Mouse (Mus musculus): ENCODE data around the gene Suds3. TPM values are rescaled to one million over a fixed set of nuclear protein-coding genes. Genes with fewer than 3 reads are reported as not detected.

Suds3 gene
- total RNA-seq (2021), result 100 to 1,000 TPM; 112 to 130 TPM
- long read RNA-seq, experiment 1, partial matches to known transcripts, result 7 of 93 reads
- long read RNA-seq, experiment 1, other reads (novel, unspliced or antisense), result 86 of 93 reads
- long read RNA-seq, experiment 2, partial matches to known transcripts, result 9 of 127 reads
- long read RNA-seq, experiment 2, other reads (novel, unspliced or antisense), result 118 of 127 reads

DNA sequence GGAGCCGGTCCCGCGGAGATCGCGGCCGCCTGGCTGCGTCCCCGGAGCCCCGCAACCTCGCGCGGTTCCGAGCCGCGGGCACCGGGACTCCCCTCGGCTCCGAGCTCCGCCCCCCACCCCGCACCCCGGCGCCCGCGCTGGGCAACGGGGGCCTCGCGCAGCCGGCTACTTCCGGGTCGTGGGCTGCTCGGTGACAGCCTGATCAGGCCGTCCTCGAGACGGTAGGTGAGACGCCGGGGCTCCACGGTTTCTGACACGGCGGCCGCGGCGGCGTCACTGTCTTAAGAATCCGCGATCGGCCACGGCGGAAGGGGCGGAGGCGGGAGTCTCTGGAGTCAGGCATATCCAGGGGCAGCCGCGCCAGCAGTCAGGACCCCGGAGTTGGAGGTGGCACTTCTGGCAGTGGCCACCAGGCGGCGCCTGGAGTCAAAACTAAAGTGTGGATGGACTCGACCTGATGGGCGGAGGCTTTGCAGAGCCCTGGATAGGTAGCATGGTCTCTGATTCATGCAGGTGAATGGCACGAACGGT lies at the start of gene Suds3:
Gene Suds3, minus strand, starts transcription at position 278 of the 531 bp plus-strand sequence.
- Histone ChIP-seq H3K27ac (peak within 1 kb of the TSS; percentile 100), H3K4me3 (peak within 1 kb of the TSS; percentile 95)
- DNase-seq (ENCODE audit: low spot score in 2 of 2), result peak; percentile 95 to 99
- TF ChIP-seq CTCF (conservative IDR thresholded peaks at IDR 0.05), result peak; percentile 99

DNA sequence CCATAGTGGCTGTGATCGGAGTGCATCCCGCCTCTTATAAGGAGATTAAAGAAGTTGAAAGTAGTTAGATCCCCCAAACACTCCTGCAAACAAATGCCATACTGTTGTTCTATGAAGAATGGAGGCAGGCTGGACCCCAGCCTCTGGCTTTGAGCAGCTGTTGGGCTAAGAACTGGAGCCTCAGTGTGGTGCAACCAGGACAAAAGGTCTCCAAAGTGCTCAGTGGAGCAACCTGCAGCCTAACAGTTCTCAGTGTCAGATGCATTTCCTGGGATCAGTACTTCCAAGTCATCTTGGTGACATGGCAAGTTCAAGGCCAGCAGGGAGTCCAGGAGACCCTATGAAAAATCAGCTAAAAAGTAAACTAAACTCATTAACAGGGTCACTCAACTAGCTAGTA lies 49.0 kb upstream of the Suds3 start:
- DNase-seq (ENCODE audit: low spot score in 2 of 2), result no peak
- H3K27ac ChIP-seq, result no peak overlapping the region
- TF ChIP-seq CTCF (conservative IDR thresholded peaks at IDR 0.05), result no peak
- H3K4me3 ChIP-seq, result no peak overlapping the region

DNA sequence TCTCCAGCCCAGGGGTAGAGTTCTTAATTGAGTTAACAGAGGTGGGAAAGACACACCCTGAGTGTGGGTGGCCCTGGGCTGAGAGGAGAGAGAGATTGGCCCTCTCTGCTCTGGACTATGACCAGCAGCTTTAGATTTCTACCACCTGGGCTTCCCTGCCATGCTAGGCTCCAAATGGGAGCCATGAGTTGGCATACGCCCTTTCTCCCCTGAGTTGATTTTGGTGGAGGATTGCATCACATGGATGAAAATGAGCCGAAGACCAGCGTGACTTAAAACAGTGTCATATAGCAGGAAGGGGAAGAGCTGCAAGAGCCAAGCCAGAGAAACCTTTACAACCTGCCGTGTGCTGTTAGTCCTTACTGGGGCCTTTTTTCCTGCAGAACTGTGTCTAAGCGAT lies 48.6 kb upstream of the Suds3 start:
- no peak for TF ChIP-seq CTCF (conservative IDR thresholded peaks at IDR 0.05)
- DNase-seq (ENCODE audit: low spot score in 2 of 2), result no peak
- H3K4me3 ChIP-seq, result no peak overlapping the region
- H3K27ac ChIP-seq, result no peak overlapping the region

DNA sequence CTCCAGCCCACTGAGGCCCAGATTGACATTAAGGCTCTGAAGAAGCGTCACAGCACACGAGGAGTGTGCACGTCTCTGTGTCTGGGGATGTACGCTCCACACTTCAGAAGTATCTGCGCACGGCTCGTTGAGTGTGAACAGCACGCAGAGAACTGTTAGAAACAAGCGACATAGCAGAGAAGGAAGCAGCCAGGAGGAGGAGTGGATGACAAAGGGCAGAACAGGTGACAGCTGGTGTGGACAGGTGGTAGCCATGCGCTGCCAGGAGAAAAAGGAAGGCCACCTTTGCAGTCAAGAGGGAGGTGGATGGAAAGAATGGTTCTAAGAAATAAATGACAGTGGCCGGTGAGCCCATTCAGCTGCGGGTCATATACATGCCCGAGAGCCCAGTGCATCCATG lies 47.9 kb upstream of the Suds3 start:
- DNase-seq (ENCODE audit: low spot score in 2 of 2), result no peak
- Histone ChIP-seq H3K4me3 (no peak overlapping the region), H3K27ac (no peak overlapping the region)
- TF ChIP-seq CTCF (conservative IDR thresholded peaks at IDR 0.05), result no peak

DNA sequence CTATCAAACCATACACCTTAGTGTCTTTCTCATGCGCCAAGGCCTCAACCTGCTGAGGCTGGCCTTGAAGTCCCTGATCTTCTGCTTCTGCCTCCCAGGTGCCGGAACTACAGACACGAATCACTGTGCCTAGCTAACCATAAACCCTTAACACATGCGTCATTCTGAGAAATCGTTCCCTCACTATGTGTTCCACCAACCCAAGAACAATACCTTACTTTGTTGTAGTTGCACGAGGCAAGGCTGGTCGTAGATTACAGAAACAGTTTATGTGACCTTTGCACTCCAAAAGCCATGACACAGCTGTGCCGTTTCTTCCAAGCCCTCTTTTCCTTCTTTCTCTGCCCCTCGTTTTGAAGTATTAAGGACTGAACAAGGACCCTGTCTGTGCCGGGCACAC lies 44.6 kb upstream of the Suds3 start:
- no peak for TF ChIP-seq CTCF (conservative IDR thresholded peaks at IDR 0.05)
- Histone ChIP-seq H3K27ac (no peak overlapping the region), H3K4me3 (no peak overlapping the region)
- DNase-seq (ENCODE audit: low spot score in 2 of 2), result no peak

DNA sequence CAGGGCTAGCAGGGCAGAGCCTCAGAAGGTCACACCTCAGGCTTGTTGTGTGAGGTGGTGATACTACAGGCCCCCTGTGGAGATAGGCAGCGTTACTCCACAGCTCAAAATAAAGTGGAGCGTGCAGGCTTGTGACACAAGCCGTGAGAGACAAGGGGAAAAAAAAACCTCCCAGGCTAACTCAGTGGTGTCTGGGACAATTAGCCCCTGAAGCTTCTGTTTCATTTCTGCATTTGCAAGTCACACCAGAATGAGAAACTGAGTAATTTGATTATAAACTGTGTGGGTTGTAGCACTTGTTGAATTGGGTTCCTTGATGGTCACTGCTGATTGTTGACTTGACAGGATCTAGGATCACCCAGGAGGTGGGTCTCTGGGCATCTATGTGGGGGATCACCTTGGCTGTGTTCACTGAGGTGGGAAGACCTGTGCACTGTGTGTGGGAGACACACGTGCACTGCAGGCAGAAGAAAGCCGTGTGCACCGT lies 43.9 kb upstream of the Suds3 start:
- H3K27ac ChIP-seq, result no peak overlapping the region
- DNase-seq (ENCODE audit: low spot score in 2 of 2), result no peak
- no peak for TF ChIP-seq CTCF (conservative IDR thresholded peaks at IDR 0.05)
- no peak overlapping the region for H3K4me3 ChIP-seq

DNA sequence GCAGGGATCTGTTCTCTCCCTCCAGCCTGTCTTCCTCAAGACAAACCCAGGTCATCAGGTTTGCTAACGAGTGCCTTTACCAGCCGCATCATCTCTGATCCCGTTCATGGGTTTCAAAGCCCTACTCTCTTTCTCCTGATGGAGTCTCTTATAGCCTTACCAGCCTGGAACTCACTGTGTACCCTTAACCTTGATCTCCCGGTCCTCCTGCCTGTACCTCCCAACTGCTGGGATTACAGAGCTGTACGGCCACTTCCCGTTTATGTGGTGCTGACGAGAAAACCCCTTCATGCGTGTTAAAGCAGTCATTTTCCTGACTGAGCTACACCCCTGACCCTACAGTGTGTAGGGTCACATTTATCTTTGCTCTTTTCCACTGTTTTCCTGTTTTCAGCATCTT lies 43.4 kb upstream of the Suds3 start:
- DNase-seq (ENCODE audit: low spot score in 2 of 2), result no peak
- no peak overlapping the region for H3K4me3 ChIP-seq
- TF ChIP-seq CTCF (conservative IDR thresholded peaks at IDR 0.05), result no peak
- no peak overlapping the region for H3K27ac ChIP-seq

DNA sequence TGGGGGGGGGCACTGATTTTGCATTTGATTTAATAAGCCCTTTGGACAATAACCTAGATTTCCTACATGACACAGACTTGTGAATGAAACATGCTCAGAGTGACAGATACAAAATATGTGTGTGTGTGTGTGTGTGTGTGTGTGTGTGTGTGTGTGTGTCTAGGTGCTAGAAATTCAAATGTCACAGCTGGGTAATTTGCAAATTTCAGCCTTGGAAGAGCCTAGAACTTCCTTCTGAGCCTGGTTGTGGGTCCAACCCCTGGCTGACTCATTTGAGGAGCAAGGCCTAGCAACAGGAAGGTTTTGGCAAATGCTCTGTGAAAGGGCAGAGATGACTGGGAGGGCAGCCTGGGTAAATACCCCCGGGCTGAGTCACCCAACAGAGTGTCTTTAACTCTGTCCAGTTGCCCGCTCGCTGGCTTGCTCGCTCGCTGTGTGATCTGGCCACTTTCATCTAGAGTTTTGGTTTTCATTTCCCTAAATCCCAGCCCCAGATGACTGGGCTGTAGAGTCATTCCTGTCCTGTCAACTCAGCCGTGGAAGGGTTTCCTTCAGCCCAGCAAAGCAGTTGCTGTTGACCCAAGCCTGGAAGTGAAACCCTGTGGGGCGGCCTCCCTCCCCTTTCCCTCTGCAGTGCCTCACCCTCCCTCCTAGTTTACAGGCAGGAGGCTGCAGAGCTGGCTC lies 42.6 kb upstream of the Suds3 start:
- Histone ChIP-seq H3K27ac (0 out of 2 replicates have a peak overlapping the region, but pooled peaks have one; percentile 2), H3K4me3 (no peak overlapping the region)
- no peak for TF ChIP-seq CTCF (conservative IDR thresholded peaks at IDR 0.05)
- DNase-seq (ENCODE audit: low spot score in 2 of 2), result no peak

DNA sequence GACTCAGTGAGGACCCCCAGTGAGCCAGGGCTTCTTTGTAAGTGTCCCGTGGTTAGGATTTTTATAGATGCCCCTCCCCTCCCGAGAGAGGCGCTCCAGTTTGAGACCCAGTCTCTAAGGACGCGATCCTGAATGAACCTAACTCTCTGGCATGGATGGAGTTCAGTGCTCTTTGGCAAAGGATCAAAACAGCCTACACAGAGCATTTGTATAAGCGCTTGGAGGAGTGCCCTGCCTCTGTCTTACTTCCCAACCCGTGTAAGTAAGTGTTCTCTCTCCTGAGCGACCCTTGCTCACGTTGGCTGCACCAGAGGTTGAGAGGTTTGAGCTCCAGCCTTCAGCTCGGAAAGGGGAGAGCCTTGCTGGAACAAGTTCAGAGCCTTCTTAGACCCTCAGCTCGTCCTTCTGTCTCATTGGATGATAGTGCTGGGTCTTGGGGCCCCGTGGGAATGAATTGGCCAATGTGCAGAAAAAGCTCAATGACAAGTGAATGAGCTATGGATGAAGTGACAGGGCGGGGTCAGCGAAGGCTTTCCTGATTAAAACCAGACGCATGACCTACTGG lies 37.7 kb upstream of the Suds3 start:
- H3K27ac ChIP-seq, result no peak overlapping the region
- TF ChIP-seq CTCF (conservative IDR thresholded peaks at IDR 0.05), result no peak
- DNase-seq (ENCODE audit: low spot score in 2 of 2), result no peak
- no peak overlapping the region for H3K4me3 ChIP-seq

DNA sequence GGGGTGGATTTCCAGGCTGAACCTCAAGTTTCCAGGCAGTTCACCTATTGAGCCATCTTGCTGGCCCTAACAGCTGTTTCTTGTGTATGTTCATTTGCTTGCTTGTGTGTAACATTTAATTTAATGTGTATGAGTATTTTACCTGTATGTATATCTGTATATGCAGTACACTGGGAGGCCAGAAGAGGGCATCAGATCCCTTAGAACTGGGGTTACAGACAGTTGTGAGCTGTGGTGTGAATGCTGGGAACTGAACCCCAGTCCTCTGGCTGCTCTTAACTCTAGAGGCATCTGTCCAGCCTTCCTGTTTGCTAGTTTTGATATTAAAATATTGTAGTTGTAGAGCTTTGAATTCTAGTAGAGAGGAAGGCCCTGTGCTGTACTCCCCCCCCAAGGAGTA lies 37.0 kb upstream of the Suds3 start:
- H3K27ac ChIP-seq, result no peak overlapping the region
- DNase-seq (ENCODE audit: low spot score in 2 of 2), result no peak
- TF ChIP-seq CTCF (conservative IDR thresholded peaks at IDR 0.05), result peak; percentile 43
- H3K4me3 ChIP-seq, result no peak overlapping the region

DNA sequence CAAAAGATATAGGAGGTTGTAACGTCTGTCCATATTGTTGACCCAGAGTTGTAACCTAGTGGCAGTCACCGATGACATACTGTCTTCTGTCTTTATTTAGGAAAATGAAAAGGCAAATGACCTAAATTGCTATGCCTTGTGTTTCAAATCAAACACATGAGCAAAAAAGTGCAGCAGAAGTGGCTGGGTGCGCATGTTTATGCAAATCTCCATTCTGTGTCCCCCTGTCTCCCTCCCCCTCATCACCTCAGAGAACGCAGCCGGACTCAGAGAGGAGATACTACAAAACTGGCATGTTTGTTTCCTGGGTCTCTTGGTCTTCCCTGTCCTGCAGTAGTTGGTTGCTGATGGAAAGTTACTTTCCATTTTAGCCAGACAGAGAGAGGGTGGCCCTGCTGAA lies 34.2 kb upstream of the Suds3 start:
- no peak overlapping the region for H3K4me3 ChIP-seq
- DNase-seq (ENCODE audit: low spot score in 2 of 2), result no peak
- no peak for TF ChIP-seq CTCF (conservative IDR thresholded peaks at IDR 0.05)
- H3K27ac ChIP-seq, result no peak overlapping the region

DNA sequence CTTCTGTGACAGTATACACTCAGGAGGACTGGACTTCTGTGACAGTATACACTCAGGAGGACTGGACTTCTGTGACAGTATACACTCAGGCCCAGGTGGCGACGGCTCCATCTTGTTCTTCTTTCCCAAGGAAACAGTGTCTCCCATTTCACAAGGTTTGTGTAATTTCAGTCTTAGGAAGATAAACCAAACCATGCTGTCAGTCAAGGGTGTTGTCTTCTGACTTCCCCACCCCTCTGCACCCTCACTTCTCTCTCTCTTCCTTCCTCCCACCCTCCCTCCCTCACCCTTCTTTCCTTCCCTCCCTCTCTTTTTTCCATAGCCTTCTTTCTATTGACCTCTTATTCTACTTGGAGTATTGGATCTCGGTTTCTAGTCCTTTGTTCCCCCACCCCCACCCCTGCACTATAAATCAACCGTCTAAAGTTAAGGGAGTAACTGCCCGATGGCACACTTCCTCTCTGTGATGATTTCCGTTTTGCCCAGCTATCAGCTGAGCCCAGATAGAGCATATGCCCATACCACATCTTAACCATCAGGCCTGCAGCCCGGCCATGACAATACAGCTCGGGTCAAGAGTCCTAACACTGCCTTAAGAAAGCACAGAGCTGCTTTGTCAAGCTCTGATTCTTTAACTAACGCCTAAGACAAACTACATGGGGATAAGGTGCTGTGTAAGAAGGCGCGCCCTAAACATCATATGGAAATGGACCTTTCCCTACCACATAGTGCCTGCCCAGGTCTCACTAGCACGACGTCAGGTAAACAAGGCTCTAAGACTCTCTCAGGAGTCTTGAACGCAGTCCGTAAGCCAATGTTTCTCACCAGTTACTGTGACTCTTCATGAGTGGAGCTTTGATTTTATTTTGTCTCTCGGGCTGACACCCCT lies 33.4 kb upstream of the Suds3 start:
- no peak for TF ChIP-seq CTCF (conservative IDR thresholded peaks at IDR 0.05)
- H3K4me3 ChIP-seq, result no peak overlapping the region
- DNase-seq (ENCODE audit: low spot score in 2 of 2), result no peak
- no peak overlapping the region for H3K27ac ChIP-seq

Data from layer of hippocampus, adult 2 months (tissue).